Mouse (Mus musculus) liver, embryonic 13.5 days (tissue): ENCODE measurements around the gene Vmn1r201. TPM values are rescaled to one million over a fixed set of nuclear protein-coding genes. Genes with fewer than 3 reads are reported as not detected.

ENCODE experiments used
- ATAC-seq: fragments of 200-750 bp; cut with Nextera tagmentation; 2 replicates; pipeline ENCODE4 v1.8.0; 2017; ENCODE audit warnings: low read depth, mild to moderate bottlenecking, moderate number of reproducible peaks, moderate library complexity
- DNase-seq: peaks from one replicate; pipeline ENCODE4 v3.0.0; 2022
- H3K27ac ChIP-seq: fragments of 300-500 bp; sonication (generic); 2 replicates; pipeline ENCODE4 v1.5.1; 2015; ENCODE audit warnings: moderate library complexity, mild to moderate bottlenecking, inconsistent platforms
- H3K27me3 ChIP-seq: fragments of 300-500 bp; sonication (generic); 2 replicates; pipeline ENCODE4 v1.6.1; 2015; ENCODE audit warnings: mild to moderate bottlenecking, inconsistent platforms
- H3K36me3 ChIP-seq: fragments of 300-500 bp; sonication (generic); 2 replicates; pipeline ENCODE4 v1.6.1; 2015; ENCODE audit warnings: mild to moderate bottlenecking, inconsistent platforms
- H3K4me1 ChIP-seq: fragments of 300-500 bp; sonication (generic); replicated peaks from 2 replicates; pipeline ENCODE4 v1.6.1; 2015; ENCODE audit warnings: inconsistent platforms
- H3K4me2 ChIP-seq: fragments of 300-500 bp; sonication (generic); 2 replicates; pipeline ENCODE4 v1.6.1; 2015; ENCODE audit warnings: inconsistent platforms, mild to moderate bottlenecking, moderate library complexity
- H3K4me3 ChIP-seq: fragments of 300-500 bp; sonication (generic); replicated peaks from 2 replicates; pipeline ENCODE4 v1.5.1; 2015; ENCODE audit warnings: mild to moderate bottlenecking, inconsistent platforms
- H3K9ac ChIP-seq: fragments of 300-500 bp; sonication (generic); 2 replicates; pipeline ENCODE4 v1.6.1; 2015; ENCODE audit warnings: mild to moderate bottlenecking, inconsistent platforms
- H3K9me3 ChIP-seq: fragments of 300-500 bp; sonication (generic); replicated peaks from 2 replicates; pipeline ENCODE4 v1.6.1; 2016; ENCODE audit warnings: inconsistent platforms
- WGBS: fragments of 180-500 bp; shearing (Covaris S2); methylation state at CpG from one replicate; pipeline ENCODE4 v1.1.7; 2015; ENCODE audit not compliant: insufficient replicate concordance; 5-methylcytosine and 5-hydroxymethylcytosine counted together
- polyA plus RNA-seq: library from polyadenylated mRNA; unstranded; fragments of >200 nt; fragmentation: Nextera tagmentation; extraction: Ambion mirVana; gene quantifications from 2 replicates; pipeline ENCODE4 v1.2.1, GENCODE M21; 2015

Gene Vmn1r201
- not detected in 2 replicates for polyA plus RNA-seq

- 32% methylated on average over 1 of the region's 1 CpGs for WGBS
- no peak for ATAC-seq
- no peak within 1 kb of the TSS for H3K9ac ChIP-seq
These were observed at the start of gene Vmn1r201 for GRCm38 (mm10) chr13:22471623-22472022. Vmn1r201 (plus strand) TSS chr13:22471923.

GRCm38 (mm10) chr13:22455145-22455544 lies 16.6 kb upstream of the Vmn1r201 start:
- H3K4me2 ChIP-seq, result no peak overlapping the region
- ATAC-seq (no peak), DNase-seq (no peak)
- H3K27me3 ChIP-seq, result no peaks in the 10 kb centered on the region
- no peaks in the 10 kb centered on the region for H3K9me3 ChIP-seq
- H3K4me1 ChIP-seq, result no peaks in the 10 kb centered on the region
- H3K36me3 ChIP-seq, result no peaks in the 10 kb centered on the region
- H3K9ac ChIP-seq, result no peak overlapping the region
- no peak overlapping the region for H3K27ac ChIP-seq
- H3K4me3 ChIP-seq, result no peak overlapping the region

More at GRCm38 (mm10) chr13:22471623-22472022, at the start of gene Vmn1r201:
- Histone ChIP-seq H3K27ac (no peak within 1 kb of the TSS), H3K4me1 (no peaks in the 10 kb centered on the region), H3K4me2 (no peak within 1 kb of the TSS), H3K27me3 (no peaks in the 10 kb centered on the region), H3K36me3 (no peaks in the 10 kb centered on the region), H3K4me3 (no peak within 1 kb of the TSS), H3K9me3 (no peaks in the 10 kb centered on the region)
- no peak for DNase-seq

- Histone ChIP-seq H3K4me3 (no peak overlapping the region), H3K4me1 (no peaks in the 10 kb centered on the region), H3K36me3 (no peaks in the 10 kb centered on the region), H3K9me3 (no peaks in the 10 kb centered on the region), H3K9ac (no peak overlapping the region), H3K4me2 (no peak overlapping the region), H3K27ac (no peak overlapping the region), H3K27me3 (no peaks in the 10 kb centered on the region)
- no peak for DNase-seq
- no peak for ATAC-seq
- WGBS, result 61% methylated on average over 3 of the region's 3 CpGs
These were observed 30.7 kb downstream of the Vmn1r201 start for GRCm38 (mm10) chr13:22502431-22502830.

DNA sequence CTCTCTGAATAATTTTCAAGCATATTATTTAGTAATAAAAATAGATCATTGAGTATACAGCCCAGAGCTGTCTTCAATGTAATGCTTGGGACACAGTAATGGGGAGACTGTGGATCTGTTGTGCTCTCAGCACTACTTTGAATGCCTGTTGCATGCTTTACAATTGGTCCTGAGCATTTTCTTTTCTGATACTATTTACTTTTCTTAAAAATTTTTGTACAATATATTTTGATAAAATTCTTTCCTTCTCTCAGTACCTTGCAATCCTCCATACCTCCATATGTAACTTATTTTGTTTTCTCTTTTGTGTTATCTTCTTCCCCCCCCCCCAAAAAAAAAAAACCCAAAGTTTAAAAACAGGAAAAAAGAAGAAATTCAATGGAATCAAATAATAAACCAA lies 33.6 kb downstream of the Vmn1r201 start, which contains the start of gene Vmn1r202:
Vmn1r202 (minus strand) TSS at position 101 of the 400 bp plus-strand sequence.
- no peak within 1 kb of the TSS for H3K27ac ChIP-seq
- no peak within 1 kb of the TSS for H3K9ac ChIP-seq
- no peaks in the 10 kb centered on the region for H3K9me3 ChIP-seq
- ATAC-seq (no peak), DNase-seq (no peak)
- H3K36me3 ChIP-seq, result no peaks in the 10 kb centered on the region
- H3K4me1 ChIP-seq, result no peaks in the 10 kb centered on the region
- no peak within 1 kb of the TSS for H3K4me2 ChIP-seq
- H3K27me3 ChIP-seq, result no peaks in the 10 kb centered on the region
- H3K4me3 ChIP-seq, result no peak within 1 kb of the TSS

- H3K4me3 ChIP-seq, result no peak within 1 kb of the TSS
- no peak within 1 kb of the TSS for H3K27ac ChIP-seq
- DNase-seq (no peak), ATAC-seq (no peak)
- H3K27me3 ChIP-seq, result no peaks in the 10 kb centered on the region
- no peaks in the 10 kb centered on the region for H3K36me3 ChIP-seq
- no peaks in the 10 kb centered on the region for H3K9me3 ChIP-seq
- no peak within 1 kb of the TSS for H3K9ac ChIP-seq
- no peak within 1 kb of the TSS for H3K4me2 ChIP-seq
- no peaks in the 10 kb centered on the region for H3K4me1 ChIP-seq
These were observed 46.1 kb downstream of the Vmn1r201 start, which contains the start of gene Vmn1r203 for GRCm38 (mm10) chr13:22517814-22518213. Vmn1r203 (plus strand) TSS chr13:22518114.

Other genes starting within 250 kb of the Vmn1r201 start
- gene Vmn1r193, start 248.8 kb upstream of the Vmn1r201 start, polyA plus RNA-seq, result not detected in 2 replicates
- gene Vmn1r194, start 227.7 kb upstream of the Vmn1r201 start, polyA plus RNA-seq, result not detected in 2 replicates
- gene Vmn1r195, start 201.4 kb upstream of the Vmn1r201 start, polyA plus RNA-seq, result not detected in 2 replicates
- gene Vmn1r196, start 182.0 kb upstream of the Vmn1r201 start, polyA plus RNA-seq, result not detected in 2 replicates
- gene Vmn1r197, start 147.3 kb upstream of the Vmn1r201 start, polyA plus RNA-seq, result not detected in 2 replicates
- gene Vmn1r198, start 121.6 kb upstream of the Vmn1r201 start, polyA plus RNA-seq, result not detected in 2 replicates
- gene Vmn1r199, start 92.1 kb upstream of the Vmn1r201 start, polyA plus RNA-seq, result not detected in 2 replicates
- not detected in 2 replicates for gene Vmn1r200, start 81.5 kb upstream of the Vmn1r201 start, polyA plus RNA-seq
- not detected in 2 replicates for gene Vmn1r202, start 33.5 kb downstream of the Vmn1r201 start, polyA plus RNA-seq
- not detected in 2 replicates for gene Vmn1r203, start 46.2 kb downstream of the Vmn1r201 start, polyA plus RNA-seq
- gene Vmn1r204, start 81.3 kb downstream of the Vmn1r201 start, polyA plus RNA-seq, result not detected in 2 replicates
- gene Vmn1r205, start 121.1 kb downstream of the Vmn1r201 start, polyA plus RNA-seq, result not detected in 2 replicates
- gene Vmn1r206, start 152.3 kb downstream of the Vmn1r201 start, polyA plus RNA-seq, result not detected in 2 replicates